Mouse (Mus musculus) frontal cortex, postnatal 36 days (tissue): ENCODE data around the gene Olfr213.
"Not testable (repeated sequence)": the region's sequence is repeated elsewhere in the genome, so short reads cannot be mapped to it uniquely, and the experiment has no call there.

Experiments used
- DNase-seq, 2 experiments: peaks; one replicate each; pipeline ENCODE4 v3.0.0; 2022; ENCODE audit warnings: low spot score in 2 of 2

The Olfr213 gene

GRCm38 (mm10) chr6:116538156-116538555 is at the start of gene Olfr213:
TSS of gene Olfr213 (plus strand) at chr6:116538456.
- no peak for DNase-seq

- no peak for DNase-seq
Measured at GRCm38 (mm10) chr6:116488791-116489190, 49.5 kb upstream of the Olfr213 start, which contains the start of gene Olfr211. TSS of gene Olfr211 (plus strand) at chr6:116489091.

- no peak for DNase-seq
Measured at GRCm38 (mm10) chr6:116493742-116494141, 44.5 kb upstream of the Olfr213 start.

- no peak for DNase-seq
Measured at GRCm38 (mm10) chr6:116495960-116496359, 42.3 kb upstream of the Olfr213 start.

GRCm38 (mm10) chr6:116506302-116507003 is 31.8 kb upstream of the Olfr213 start, which contains the start of gene Olfr212:
TSS of gene Olfr212 (plus strand) at chr6:116506516.
- not testable (repeated sequence) for DNase-seq

- no peak for DNase-seq
Measured at GRCm38 (mm10) chr6:116514832-116515231, 23.4 kb upstream of the Olfr213 start.

- no peak for DNase-seq
Measured at GRCm38 (mm10) chr6:116542500-116542899, 4.2 kb downstream of the Olfr213 start.

GRCm38 (mm10) chr6:116550841-116551240 is 12.6 kb downstream of the Olfr213 start, which contains the start of gene Gm5580:
TSS of gene Gm5580 (plus strand) at chr6:116551141.
- DNase-seq: not testable (repeated sequence)

GRCm38 (mm10) chr6:116553935-116554334 is 15.7 kb downstream of the Olfr213 start, which contains the start of gene Olfr214:
TSS of gene Olfr214 (plus strand) at chr6:116554235.
- DNase-seq: no peak

- DNase-seq: no peak
Measured at GRCm38 (mm10) chr6:116554952-116555351, 16.7 kb downstream of the Olfr213 start.

GRCm38 (mm10) chr6:116569834-116570233 is 31.6 kb downstream of the Olfr213 start:
- peak; percentile 14 to 38 for DNase-seq

GRCm38 (mm10) chr6:116584095-116584494 is 45.8 kb downstream of the Olfr213 start, which contains the start of gene Olfr215:
TSS of gene Olfr215 (minus strand) at chr6:116584195.
- DNase-seq: no peak
